In the genomic region with DNA sequence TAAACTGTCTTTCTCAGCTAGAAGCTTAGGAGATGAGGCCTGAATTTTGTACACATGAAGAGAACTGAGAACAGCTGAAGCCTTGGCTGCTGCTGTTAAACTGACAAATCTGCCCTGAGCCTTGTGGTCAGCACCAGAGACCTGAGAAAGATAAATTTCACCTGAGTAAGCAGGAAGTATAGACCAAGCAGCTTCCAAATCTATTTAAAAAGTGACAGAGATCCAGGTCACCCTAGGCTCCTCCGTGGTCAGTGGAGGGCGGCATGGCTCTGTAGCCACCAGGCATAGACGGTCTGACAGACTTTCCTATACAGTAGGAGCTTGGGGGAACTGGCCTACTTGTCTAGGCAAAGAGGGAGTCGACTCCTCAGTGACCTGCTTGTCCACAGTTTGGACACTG, we compare ENCODE assay signal across 38 mouse cellular contexts. TPM values are rescaled to one million over a fixed set of nuclear protein-coding genes. Genes with fewer than 3 reads are reported as not detected.
"Had no signal": no experiment of that assay in that cellular context is flagged by ENCODE, and none has a peak within 500 bp of the region (broad histone marks: within the 10 kb centered on the region; RNA-seq: fewer than 3 reads in every experiment).

No protein-coding gene starts in this region.

- H3K4me3 ChIP-seq: heart, adult 2 months; heart, embryonic 13.5 days; heart, embryonic 15.5 days; hindbrain, embryonic 13.5 days; hindbrain, embryonic 15.5 days; layer of hippocampus, adult 2 months; limb, embryonic 13.5 days; limb, embryonic 15.5 days; liver, embryonic 12.5 days had no signal

- DNase-seq: heart, adult 11 months; heart, adult 2 months; heart, postnatal 14 days; heart, postnatal 36 days; kidney, adult 11 months; kidney, adult 8-10 months; kidney, postnatal 10 days; kidney, postnatal 25 days; kidney, postnatal 4 days; layer of hippocampus, postnatal 36 days; left cerebral cortex, postnatal 4 days had no signal

- H3K27ac ChIP-seq: heart, adult 2 months; heart, embryonic 13.5 days; heart, embryonic 15.5 days; hindbrain, embryonic 13.5 days; hindbrain, embryonic 15.5 days; hindbrain, postnatal 0 days; layer of hippocampus, adult 2 months; limb, embryonic 13.5 days; limb, embryonic 15.5 days; liver, embryonic 12.5 days; liver, embryonic 14.5 days had no signal

- H3K4me1 ChIP-seq: heart, embryonic 13.5 days; heart, embryonic 15.5 days; hindbrain, embryonic 13.5 days; hindbrain, embryonic 15.5 days; limb, embryonic 13.5 days; limb, embryonic 15.5 days; liver, embryonic 12.5 days had no signal

- H3K9ac ChIP-seq: heart, embryonic 13.5 days; heart, embryonic 15.5 days; hindbrain, embryonic 13.5 days; hindbrain, embryonic 15.5 days; limb, embryonic 13.5 days; limb, embryonic 15.5 days; liver, embryonic 12.5 days; liver, embryonic 14.5 days had no signal

- ATAC-seq: hindbrain, postnatal 0 days; intestine, embryonic 16.5 days; liver, embryonic 12.5 days had no signal

- H3K4me2 ChIP-seq: heart, embryonic 11.5 days; heart, embryonic 13.5 days; heart, embryonic 15.5 days; hindbrain, embryonic 13.5 days; hindbrain, embryonic 15.5 days; limb, embryonic 13.5 days; limb, embryonic 15.5 days; liver, embryonic 12.5 days had no signal

- H3K9me3 ChIP-seq: heart, embryonic 13.5 days; heart, embryonic 15.5 days; hindbrain, embryonic 13.5 days; hindbrain, embryonic 15.5 days; limb, embryonic 13.5 days; limb, embryonic 15.5 days; liver, embryonic 12.5 days had no signal

- H3K27me3 ChIP-seq: heart, embryonic 13.5 days; heart, embryonic 15.5 days; hindbrain, embryonic 13.5 days; hindbrain, embryonic 15.5 days; limb, embryonic 13.5 days; limb, embryonic 15.5 days; liver, embryonic 12.5 days had no signal

RNA-seq across cellular contexts. Expression of a gene that starts 5.8 kb away (rescaled TPM):
- total RNA-seq: liver, adult 2 months had no signal
- polyA plus RNA-seq: heart, postnatal 0 days; liver, adult 2 months had no signal

RNA-seq across cellular contexts. Expression of a gene that starts 41.5 kb away (rescaled TPM):
- total RNA-seq: heart, adult 2 months; heart, postnatal 14 days; heart, postnatal 36 days; liver, adult 2 months had no signal
- polyA plus RNA-seq: heart, adult 2 months; liver, adult 2 months had no signal

RNA-seq across cellular contexts. Expression of a gene that starts 49.5 kb away (rescaled TPM):
- total RNA-seq: heart, adult 2 months; heart, postnatal 14 days; heart, postnatal 36 days; hematopoietic stem cell, adult 5-6 weeks; hindbrain, postnatal 0 days; layer of hippocampus, adult 2 months; layer of hippocampus, postnatal 14 days; layer of hippocampus, postnatal 36 days; left cerebral cortex, adult 18-20 months; left cerebral cortex, adult 8-10 months; left cerebral cortex, postnatal 10 days; left cerebral cortex, postnatal 25 days; left cerebral cortex, postnatal 4 days; liver, adult 2 months had no signal
- polyA plus RNA-seq: frontal cortex, adult 2 months; gonadal fat pad, adult 2 months; heart, adult 2 months; heart, embryonic 11.5 days; heart, embryonic 13.5 days; heart, embryonic 15.5 days; heart, postnatal 0 days; hindbrain, embryonic 11.5 days; hindbrain, embryonic 13.5 days; hindbrain, embryonic 15.5 days; hindbrain, postnatal 0 days; intestine, embryonic 14.5 days; intestine, embryonic 16.5 days; kidney, embryonic 14.5 days; kidney, embryonic 16.5 days; limb, embryonic 11.5 days; limb, embryonic 13.5 days; limb, embryonic 15.5 days; liver, adult 2 months; liver, embryonic 12.5 days; liver, embryonic 14.5 days had no signal
